Mouse (Mus musculus) bone marrow macrophage, adult 2 months (primary cell): ENCODE data around the gene Lrig2.

Experiments used
- CTCF ChIP-seq: IDR thresholded peaks from 2 replicates; pipeline ENCODE4 v1.5.1; 2012; ENCODE audit warnings: low read depth, mild to moderate bottlenecking, low read length, moderate library complexity
- POLR2A ChIP-seq: IDR thresholded peaks from 2 replicates; pipeline ENCODE4 v1.6.1; 2012; ENCODE audit warnings: mild to moderate bottlenecking, low read depth, low read length, borderline replicate concordance

DNA sequence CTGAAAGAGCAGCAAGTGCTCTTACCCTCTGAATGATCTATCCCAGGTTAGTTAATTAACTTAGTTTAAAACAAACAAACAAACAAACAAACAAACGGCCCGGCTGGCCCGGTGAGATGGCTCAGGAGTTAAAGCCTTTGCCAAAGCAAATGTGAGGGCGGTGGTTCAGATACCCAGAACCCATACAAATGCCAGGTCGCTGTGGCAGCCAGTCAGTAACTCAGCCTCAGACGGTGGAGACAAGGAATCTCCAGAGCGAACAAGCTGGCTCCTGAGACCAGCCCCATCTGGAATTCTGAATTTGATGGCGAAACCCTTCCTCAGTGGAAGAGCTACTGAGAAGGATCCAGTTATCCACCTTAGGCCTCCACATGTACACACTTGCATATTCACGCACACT is 114.4 kb downstream of the Lrig2 start:
- TF ChIP-seq POLR2A (no peak), CTCF (no peak)
